Mouse (Mus musculus) heart, embryonic 11.5 days (tissue): ENCODE measurements around the gene Col4a2. TPM values are rescaled to one million over a fixed set of nuclear protein-coding genes. Genes with fewer than 3 reads are reported as not detected.
A peak's percentile ranks its signal among the peaks of the same experiment; 100 is the strongest.

Experiments
- ATAC-seq: fragments of 200-750 bp; cut with Nextera tagmentation; replicated peaks from 2 replicates; pipeline ENCODE4 v1.8.0; 2017; ENCODE audit warnings: moderate library complexity; ENCODE audit not compliant: insufficient number of reproducible peaks, low FRiP score, low TSS enrichment
- H3K27ac ChIP-seq: fragments of 300-500 bp; sonication (generic); 2 replicates; pipeline ENCODE4 v1.5.1; 2014; ENCODE audit warnings: mild to moderate bottlenecking, low read depth, low read length
- H3K27me3 ChIP-seq: fragments of 300-500 bp; sonication (generic); 2 replicates; pipeline ENCODE4 v1.6.1; 2014; ENCODE audit warnings: mild to moderate bottlenecking, low read length, mixed read lengths; ENCODE audit not compliant: control insufficient read depth, insufficient read depth
- H3K36me3 ChIP-seq: fragments of 300-500 bp; sonication (generic); 2 replicates; pipeline ENCODE4 v1.6.1; 2014; ENCODE audit warnings: mild to moderate bottlenecking, low read length, moderate library complexity, mixed read lengths; ENCODE audit not compliant: control insufficient read depth, insufficient read depth
- H3K4me1 ChIP-seq: fragments of 300-500 bp; sonication (generic); 2 replicates; pipeline ENCODE4 v1.6.1; 2014; ENCODE audit warnings: low read length; ENCODE audit not compliant: control insufficient read depth, insufficient read depth
- H3K4me2 ChIP-seq: fragments of 300-500 bp; sonication (generic); 2 replicates; pipeline ENCODE4 v1.6.1; 2014; ENCODE audit warnings: mild to moderate bottlenecking, moderate library complexity
- H3K4me3 ChIP-seq: fragments of 300-500 bp; sonication (generic); 2 replicates; pipeline ENCODE4 v1.5.1; 2014; ENCODE audit warnings: low read depth, low read length
- H3K9ac ChIP-seq: fragments of 300-500 bp; sonication (generic); 2 replicates; pipeline ENCODE4 v1.6.1; 2014; ENCODE audit warnings: mild to moderate bottlenecking, low read depth, low read length, moderate library complexity
- H3K9me3 ChIP-seq: fragments of 300-500 bp; sonication (generic); replicated peaks from 2 replicates; pipeline ENCODE4 v1.6.1; 2016; ENCODE audit warnings: low read length; ENCODE audit not compliant: control insufficient read depth
- WGBS: fragments of 180-500 bp; shearing (Covaris S2); extraction: QIAGEN DNeasy Blood & Tissue Kit; methylation state at CpG from one replicate; pipeline ENCODE4 v1.1.7; 2014; ENCODE audit not compliant: insufficient replicate concordance; 5-methylcytosine and 5-hydroxymethylcytosine counted together
- polyA plus RNA-seq: library from polyadenylated mRNA; unstranded; fragments of >200 nt; fragmentation: Nextera tagmentation; extraction: Ambion mirVana; gene quantifications from 2 replicates; pipeline ENCODE4 v1.2.1, GENCODE M21; 2014

The Col4a2 gene
- polyA plus RNA-seq, 1 experiment from 2014 or later = 40.6 TPM

DNA sequence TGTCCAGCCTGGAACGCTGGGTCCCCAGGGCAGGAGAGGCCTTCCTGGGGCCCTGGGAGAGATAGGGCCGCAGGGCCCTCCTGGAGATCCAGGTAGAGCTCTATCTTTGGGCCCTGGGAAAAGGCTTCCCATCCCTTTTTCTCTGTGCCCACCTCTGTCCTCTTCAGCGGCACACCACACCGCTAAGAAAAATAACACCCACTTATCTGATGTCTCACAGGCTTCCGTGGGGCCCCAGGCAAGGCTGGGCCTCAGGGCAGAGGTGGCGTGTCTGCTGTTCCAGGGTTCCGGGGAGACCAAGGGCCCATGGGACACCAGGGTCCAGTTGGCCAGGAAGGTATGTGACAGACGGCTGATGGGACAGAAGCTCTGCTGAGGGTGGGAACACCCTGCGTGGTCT lies 131.0 kb downstream of the Col4a2 start:
- Histone ChIP-seq H3K27me3 (no peaks in the 10 kb centered on the region), H3K36me3 (peaks cover 27% of the 10 kb centered on the region), H3K9me3 (no peaks in the 10 kb centered on the region), H3K4me2 (no peak overlapping the region), H3K27ac (no peak overlapping the region), H3K9ac (no peak overlapping the region), H3K4me1 (no peaks in the 10 kb centered on the region), H3K4me3 (no peak overlapping the region)
- ATAC-seq = no peak
- 73% methylated on average over 9 of the region's 9 CpGs for WGBS

DNA sequence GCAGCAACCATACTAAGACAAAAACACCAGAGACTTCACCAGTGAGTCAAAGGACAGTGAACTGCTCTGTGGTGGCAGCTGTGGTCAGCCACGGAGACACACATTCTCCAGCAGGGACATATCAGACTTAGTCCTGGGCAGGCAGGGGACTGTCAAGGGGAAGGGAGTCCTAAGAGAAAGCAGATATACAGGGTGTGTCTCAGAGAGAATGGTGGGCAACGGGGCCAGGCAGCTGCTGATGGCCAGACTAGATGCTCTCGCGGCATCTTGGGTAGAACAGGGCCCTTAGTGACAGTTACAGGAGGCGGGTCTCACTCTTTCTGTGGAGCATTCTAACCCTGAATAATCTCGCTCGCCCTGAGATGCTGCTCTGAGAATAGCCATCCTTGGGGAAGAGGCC lies 131.6 kb downstream of the Col4a2 start:
- H3K36me3 ChIP-seq = peaks cover 27% of the 10 kb centered on the region
- WGBS = 67% methylated on average over 7 of the region's 7 CpGs
- H3K27me3 ChIP-seq = no peaks in the 10 kb centered on the region
- no peaks in the 10 kb centered on the region for H3K4me1 ChIP-seq
- H3K9me3 ChIP-seq = no peaks in the 10 kb centered on the region
- H3K27ac ChIP-seq = no peak overlapping the region
- H3K9ac ChIP-seq = no peak overlapping the region
- no peak overlapping the region for H3K4me3 ChIP-seq
- no peak overlapping the region for H3K4me2 ChIP-seq
- ATAC-seq = no peak

DNA sequence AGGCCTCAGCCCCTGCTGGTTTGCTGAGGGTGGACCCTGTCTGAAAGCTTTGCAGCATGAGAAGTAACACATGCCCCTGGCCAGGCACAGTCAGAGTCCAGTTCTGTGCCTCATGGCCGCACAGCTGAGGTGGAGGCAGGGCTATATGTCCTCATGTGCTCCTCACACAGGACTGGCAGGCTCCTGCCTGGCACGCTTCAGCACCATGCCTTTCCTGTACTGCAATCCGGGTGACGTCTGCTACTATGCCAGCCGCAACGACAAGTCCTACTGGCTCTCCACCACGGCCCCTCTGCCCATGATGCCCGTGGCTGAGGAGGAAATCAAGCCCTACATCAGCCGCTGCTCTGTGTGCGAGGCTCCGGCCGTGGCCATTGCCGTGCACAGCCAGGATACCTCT lies 133.2 kb downstream of the Col4a2 start:
- no peak overlapping the region for H3K4me3 ChIP-seq
- H3K27me3 ChIP-seq = no peaks in the 10 kb centered on the region
- no peak overlapping the region for H3K4me2 ChIP-seq
- H3K36me3 ChIP-seq = peaks cover 22% of the 10 kb centered on the region
- WGBS = 92% methylated on average over 13 of the region's 13 CpGs
- no peaks in the 10 kb centered on the region for H3K9me3 ChIP-seq
- no peak overlapping the region for H3K27ac ChIP-seq
- no peak for ATAC-seq
- H3K4me1 ChIP-seq = peaks cover 8% of the 10 kb centered on the region
- no peak overlapping the region for H3K9ac ChIP-seq

DNA sequence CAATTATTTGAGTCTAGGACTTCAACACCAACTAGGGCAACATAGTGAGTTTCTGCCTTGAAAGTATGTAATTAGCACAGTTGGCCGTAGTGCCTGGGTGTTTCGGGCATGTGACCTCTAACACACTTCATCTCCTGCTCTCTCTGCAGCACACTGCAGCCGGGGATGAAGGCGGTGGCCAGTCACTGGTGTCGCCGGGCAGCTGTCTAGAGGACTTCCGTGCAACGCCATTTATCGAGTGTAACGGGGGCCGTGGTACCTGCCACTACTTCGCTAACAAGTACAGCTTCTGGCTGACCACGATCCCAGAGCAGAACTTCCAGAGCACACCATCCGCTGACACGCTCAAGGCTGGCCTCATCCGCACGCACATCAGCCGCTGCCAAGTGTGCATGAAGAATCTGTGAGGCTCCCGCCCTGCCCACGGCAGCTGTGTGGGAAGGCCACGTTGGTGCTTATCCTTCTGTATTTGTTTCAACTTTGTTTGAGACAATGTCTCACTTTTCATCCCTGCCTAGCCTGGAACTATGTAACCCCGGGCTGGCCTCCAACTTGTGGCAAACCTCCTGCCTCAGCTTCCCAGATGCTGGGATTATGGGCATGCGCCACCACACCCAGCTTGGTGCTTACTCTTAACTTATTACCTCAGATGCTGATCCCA lies 135.4 kb downstream of the Col4a2 start:
- no peak for ATAC-seq
- H3K4me2 ChIP-seq = no peak overlapping the region
- no peak overlapping the region for H3K27ac ChIP-seq
- H3K4me1 ChIP-seq = peaks cover 12% of the 10 kb centered on the region
- WGBS = 86% methylated on average over 23 of the region's 23 CpGs
- no peak overlapping the region for H3K9ac ChIP-seq
- no peaks in the 10 kb centered on the region for H3K9me3 ChIP-seq
- H3K36me3 ChIP-seq = peaks cover 13% of the 10 kb centered on the region
- H3K27me3 ChIP-seq = no peaks in the 10 kb centered on the region
- no peak overlapping the region for H3K4me3 ChIP-seq

DNA sequence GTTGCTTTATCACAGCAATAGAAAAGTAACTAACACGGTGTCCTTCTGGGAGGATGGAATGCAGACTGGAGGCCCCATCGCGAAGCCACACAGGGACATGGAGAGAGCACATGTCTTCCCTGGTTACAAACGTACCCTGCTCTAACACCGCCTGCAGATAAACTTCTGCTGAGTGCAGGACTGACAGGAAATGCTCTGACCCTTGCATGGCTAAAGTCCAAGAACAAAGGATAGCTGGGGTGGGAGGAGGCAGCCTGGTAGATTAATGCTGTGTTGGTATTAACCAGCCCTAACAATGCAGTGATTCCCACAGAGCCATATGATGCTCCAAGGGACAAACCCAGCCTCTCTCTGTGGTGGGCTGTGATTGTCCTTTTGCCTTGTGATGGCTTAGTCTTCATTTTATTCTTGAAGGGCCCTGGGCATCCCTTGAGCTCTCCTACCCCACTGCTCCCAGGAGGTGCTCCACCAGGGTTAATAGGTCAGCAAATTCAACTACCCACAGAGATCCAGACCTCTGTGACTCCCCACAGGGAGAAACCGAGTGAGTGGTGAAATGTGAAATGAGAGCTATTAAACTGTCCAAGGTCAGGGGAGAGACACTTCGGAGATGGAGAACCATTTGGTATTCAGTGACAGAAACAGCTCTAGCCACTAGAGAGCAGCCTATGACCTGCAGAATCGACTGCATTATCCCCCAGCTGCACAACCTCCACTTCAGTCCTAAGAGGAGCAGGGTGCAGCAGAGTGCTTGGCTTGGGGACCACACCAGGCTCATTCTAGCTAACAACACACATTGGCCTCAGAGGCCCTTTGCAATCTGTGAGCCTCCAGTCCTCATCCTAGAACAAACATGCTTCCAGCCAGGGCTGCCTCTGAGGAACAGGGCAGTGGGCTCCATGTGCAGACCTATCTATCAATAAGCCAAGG lies 137.8 kb downstream of the Col4a2 start:
- H3K27ac ChIP-seq = no peak overlapping the region
- 23% methylated on average over 8 of the region's 8 CpGs for WGBS
- H3K27me3 ChIP-seq = no peaks in the 10 kb centered on the region
- H3K4me2 ChIP-seq = no peak overlapping the region
- H3K4me1 ChIP-seq = peaks cover 12% of the 10 kb centered on the region
- no peak overlapping the region for H3K4me3 ChIP-seq
- H3K36me3 ChIP-seq = peaks cover 9% of the 10 kb centered on the region
- H3K9me3 ChIP-seq = no peaks in the 10 kb centered on the region
- H3K9ac ChIP-seq = peak overlapping the region; percentile 18; the same call in 1 of the 2 replicates
- peak; percentile 53; the same call in 1 of the 2 replicates for ATAC-seq

DNA sequence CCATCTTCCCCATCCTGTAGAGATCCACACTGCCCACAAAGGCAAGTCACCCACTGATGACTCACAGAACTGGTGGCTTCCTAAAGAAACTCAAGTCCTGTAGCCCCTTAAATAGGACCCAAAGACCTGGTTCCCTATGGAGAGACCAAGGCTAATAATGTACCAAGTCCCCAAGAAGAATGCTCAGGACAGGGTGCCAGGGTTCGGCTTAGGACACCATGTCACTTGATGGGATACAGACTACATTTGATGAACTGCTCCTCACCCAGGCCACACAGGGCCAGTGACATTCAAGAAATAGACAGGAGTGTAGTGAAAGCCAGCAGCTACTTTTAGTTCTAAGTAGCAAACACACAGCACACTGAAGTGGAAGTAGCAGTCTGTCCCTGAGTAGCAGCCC lies 139.5 kb downstream of the Col4a2 start:
- Histone ChIP-seq H3K27ac (no peak overlapping the region), H3K4me1 (peaks cover 12% of the 10 kb centered on the region), H3K9me3 (no peaks in the 10 kb centered on the region), H3K36me3 (0 out of 2 replicates have a peak, but pooled peaks cover 3% of the 10 kb centered on the region), H3K27me3 (no peaks in the 10 kb centered on the region), H3K9ac (no peak overlapping the region), H3K4me3 (no peak overlapping the region), H3K4me2 (no peak overlapping the region)
- ATAC-seq = no peak
- 84% methylated on average over 1 of the region's 1 CpGs for WGBS

DNA sequence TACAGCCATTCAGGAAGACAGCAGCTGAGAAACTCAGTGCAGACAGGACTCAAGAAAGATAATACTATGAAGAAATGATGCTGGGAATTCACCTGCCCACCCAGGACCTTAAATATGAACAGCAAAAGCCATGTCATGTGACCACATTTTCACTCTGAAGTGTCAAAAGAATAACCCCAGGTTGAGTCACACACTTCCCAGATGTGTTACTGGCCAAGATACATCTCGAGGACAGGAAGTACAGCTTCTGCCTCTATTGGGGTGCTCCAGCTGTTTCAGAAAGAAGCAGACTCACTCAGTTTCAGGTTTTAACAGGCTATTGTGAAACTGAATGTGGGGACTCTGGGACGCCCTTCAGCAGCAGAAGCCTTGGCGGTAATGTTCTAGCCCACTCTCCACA lies 140.0 kb downstream of the Col4a2 start:
- no peak overlapping the region for H3K9ac ChIP-seq
- H3K4me3 ChIP-seq = no peak overlapping the region
- no peak overlapping the region for H3K4me2 ChIP-seq
- no peak for ATAC-seq
- no peak overlapping the region for H3K27ac ChIP-seq
- no peaks in the 10 kb centered on the region for H3K27me3 ChIP-seq
- peaks cover 15% of the 10 kb centered on the region for H3K4me1 ChIP-seq
- 73% methylated on average over 3 of the region's 3 CpGs for WGBS
- no peaks in the 10 kb centered on the region for H3K9me3 ChIP-seq
- H3K36me3 ChIP-seq = 0 out of 2 replicates have a peak, but pooled peaks cover 3% of the 10 kb centered on the region

DNA sequence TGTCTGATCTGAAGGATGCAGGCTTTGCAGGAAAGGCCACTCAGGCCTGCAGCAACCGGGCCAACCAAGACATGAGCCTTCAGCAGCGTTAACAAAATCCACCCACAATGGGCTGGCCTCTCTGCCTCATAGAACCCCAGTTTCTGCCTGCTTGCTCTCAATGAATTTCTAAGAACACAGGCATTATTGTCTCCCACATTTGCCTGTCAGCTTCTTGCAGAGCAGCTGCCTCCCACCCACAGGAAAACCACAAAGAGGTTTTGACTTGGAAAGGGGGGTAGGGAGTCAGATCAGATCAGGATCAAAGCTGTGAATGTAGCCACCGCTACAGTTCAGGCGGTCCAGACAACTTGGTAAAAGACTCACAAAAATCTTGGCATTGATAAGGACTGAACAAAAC lies 140.4 kb downstream of the Col4a2 start:
- 61% methylated on average over 4 of the region's 4 CpGs for WGBS

More for the DNA sequence above, 140.4 kb downstream of the Col4a2 start:
- Histone ChIP-seq H3K4me2 (no peak overlapping the region), H3K9ac (no peak overlapping the region), H3K4me1 (peaks cover 19% of the 10 kb centered on the region), H3K27ac (no peak overlapping the region), H3K27me3 (no peaks in the 10 kb centered on the region), H3K36me3 (0 out of 2 replicates have a peak, but pooled peaks cover 3% of the 10 kb centered on the region), H3K4me3 (no peak overlapping the region), H3K9me3 (no peaks in the 10 kb centered on the region)
- ATAC-seq = no peak
